Mouse (Mus musculus): Measurements from ENCODE around the gene Enkd1.

- TF ChIP-seq CTCF (IDR thresholded peaks at IDR 0.05; ENCODE audit: borderline replicate concordance, extremely low read depth, insufficient read depth, insufficient read length) (no peak), POLR2A (IDR thresholded peaks at IDR 0.05; ENCODE audit: borderline replicate concordance, extremely low read depth, insufficient read depth, insufficient read length, poor library complexity, severe bottlenecking) (no peak)
These were observed 12.8 kb downstream of the Enkd1 start for GRCm38 (mm10) chr8:105695080-105695780.

Data from brain, embryonic 14.5 days (tissue).